Mouse (Mus musculus) cerebellum, adult 9-10 months (tissue): Measurements from ENCODE around the gene Gorab.

ENCODE experiments used
- DNase-seq: peaks from one replicate; pipeline ENCODE4 v3.0.0; 2022

Gorab gene

GRCm38 (mm10) chr1:163355626-163356156 is 47.8 kb downstream of the Gorab start:
- DNase-seq = no peak

- no peak for DNase-seq
These were observed 52.5 kb downstream of the Gorab start for GRCm38 (mm10) chr1:163350988-163351387.

GRCm38 (mm10) chr1:163345541-163345940 is 57.9 kb downstream of the Gorab start:
- no peak for DNase-seq

- DNase-seq = no peak
These were observed 58.5 kb downstream of the Gorab start for GRCm38 (mm10) chr1:163344931-163345330.

GRCm38 (mm10) chr1:163339219-163339561 is 64.3 kb downstream of the Gorab start:
- DNase-seq = no peak

- no peak for DNase-seq
These were observed 64.8 kb downstream of the Gorab start for GRCm38 (mm10) chr1:163338525-163339218.

GRCm38 (mm10) chr1:163337821-163338220 is 65.6 kb downstream of the Gorab start:
- DNase-seq = no peak
